Mouse (Mus musculus): Measurements from ENCODE around the gene Zfp597.

Gene Zfp597

GRCm38 (mm10) chr16:3884201-3885064 lies at the start of gene Zfp597, which contains the start of gene Gm20695:
Gene Zfp597, minus strand, starts transcription at chr16:3884561.
Gene Gm20695, plus strand, starts transcription at chr16:3884648.
- DNase-seq (ENCODE audit: low read depth) = peak; percentile 91

- no peak for DNase-seq (ENCODE audit: low read depth)
These were observed 49.7 kb upstream of the Zfp597 start for GRCm38 (mm10) chr16:3934091-3934490.

GRCm38 (mm10) chr16:3933536-3933935 lies 49.2 kb upstream of the Zfp597 start:
- no peak for DNase-seq (ENCODE audit: low read depth)

GRCm38 (mm10) chr16:3929151-3929550 lies 44.8 kb upstream of the Zfp597 start:
- no peak for DNase-seq (ENCODE audit: low read depth)

GRCm38 (mm10) chr16:3928582-3928981 lies 44.2 kb upstream of the Zfp597 start:
- no peak for DNase-seq (ENCODE audit: low read depth)

GRCm38 (mm10) chr16:3923966-3924365 lies 39.6 kb upstream of the Zfp597 start:
- DNase-seq (ENCODE audit: low read depth) = no peak

- DNase-seq (ENCODE audit: low read depth) = no peak
These were observed 39.2 kb upstream of the Zfp597 start for GRCm38 (mm10) chr16:3923515-3923914.

- DNase-seq (ENCODE audit: low read depth) = no peak
These were observed 36.4 kb upstream of the Zfp597 start for GRCm38 (mm10) chr16:3920756-3921155.

- no peak for DNase-seq (ENCODE audit: low read depth)
These were observed 24.8 kb upstream of the Zfp597 start for GRCm38 (mm10) chr16:3909118-3909517.

GRCm38 (mm10) chr16:3908537-3909111 lies 24.3 kb upstream of the Zfp597 start, which contains the start of the genes 1700037C18Rik and Cluap1:
Gene 1700037C18Rik, minus strand, starts transcription at chr16:3908689.
Gene Cluap1, plus strand, starts transcription at chr16:3908801.
- DNase-seq (ENCODE audit: low read depth) = peak; percentile 92

GRCm38 (mm10) chr16:3907471-3907870 lies 23.1 kb upstream of the Zfp597 start:
- no peak for DNase-seq (ENCODE audit: low read depth)

- no peak for DNase-seq (ENCODE audit: low read depth)
These were observed 12.2 kb upstream of the Zfp597 start for GRCm38 (mm10) chr16:3896553-3896952.

GRCm38 (mm10) chr16:3896046-3896445 lies 11.7 kb upstream of the Zfp597 start:
- no peak for DNase-seq (ENCODE audit: low read depth)

- peak; percentile 57 for DNase-seq (ENCODE audit: low read depth)
These were observed 10.9 kb upstream of the Zfp597 start for GRCm38 (mm10) chr16:3895173-3895792.

GRCm38 (mm10) chr16:3893739-3894138 lies 9.4 kb upstream of the Zfp597 start:
- no peak for DNase-seq (ENCODE audit: low read depth)

GRCm38 (mm10) chr16:3891621-3892295 lies 7.4 kb upstream of the Zfp597 start:
- no peak for DNase-seq (ENCODE audit: low read depth)

- DNase-seq (ENCODE audit: low read depth) = no peak
These were observed 807 bp upstream of the Zfp597 start for GRCm38 (mm10) chr16:3885065-3885670.

- DNase-seq (ENCODE audit: low read depth) = no peak
These were observed 8.0 kb downstream of the Zfp597 start for GRCm38 (mm10) chr16:3876346-3876745.

- DNase-seq (ENCODE audit: low read depth) = peak; percentile 80
These were observed 11.9 kb downstream of the Zfp597 start, which contains the start of gene Naa60 for GRCm38 (mm10) chr16:3872216-3873047. Gene Naa60, plus strand, starts transcription at chr16:3872375.

GRCm38 (mm10) chr16:3871815-3872214 lies 12.5 kb downstream of the Zfp597 start:
- DNase-seq (ENCODE audit: low read depth) = no peak

- DNase-seq (ENCODE audit: low read depth) = no peak
These were observed 25.1 kb downstream of the Zfp597 start for GRCm38 (mm10) chr16:3859254-3859653.

Data from c-Kit-positive CD71-negative TER-119-negative erythroid progenitor cells, embryonic 14.5 days (primary cell).